Mouse (Mus musculus) lung, embryonic 15.5 days (tissue): ENCODE measurements around the gene Ybx2. TPM values are rescaled to one million over a fixed set of nuclear protein-coding genes. Genes with fewer than 3 reads are reported as not detected.

Source experiments
- ATAC-seq: fragments of 200-750 bp; cut with Nextera tagmentation; 2 replicates; pipeline ENCODE4 v1.8.0; 2017; ENCODE audit warnings: moderate number of reproducible peaks, borderline replicate concordance; ENCODE audit not compliant: low FRiP score, low TSS enrichment; ENCODE audit errors: extremely low read depth
- H3K27ac ChIP-seq: fragments of 300-500 bp; sonication (generic); 2 replicates; pipeline ENCODE4 v1.5.1; 2015; ENCODE audit warnings: moderate library complexity, mild to moderate bottlenecking, inconsistent platforms
- H3K27me3 ChIP-seq: fragments of 300-500 bp; sonication (generic); 2 replicates; pipeline ENCODE4 v1.6.1; 2015; ENCODE audit warnings: inconsistent platforms
- H3K36me3 ChIP-seq: fragments of 300-500 bp; sonication (generic); 2 replicates; pipeline ENCODE4 v1.6.1; 2015; ENCODE audit warnings: inconsistent platforms
- H3K4me1 ChIP-seq: fragments of 300-500 bp; sonication (generic); 2 replicates; pipeline ENCODE4 v1.6.1; 2015; ENCODE audit warnings: inconsistent platforms
- H3K4me2 ChIP-seq: fragments of 300-500 bp; sonication (generic); 2 replicates; pipeline ENCODE4 v1.6.1; 2015; ENCODE audit warnings: inconsistent platforms, mild to moderate bottlenecking, moderate library complexity
- H3K4me3 ChIP-seq: fragments of 300-500 bp; sonication (generic); 2 replicates; pipeline ENCODE4 v1.5.1; 2015; ENCODE audit warnings: mild to moderate bottlenecking, inconsistent platforms
- H3K9ac ChIP-seq: fragments of 300-500 bp; sonication (generic); 2 replicates; pipeline ENCODE4 v1.6.1; 2015; ENCODE audit warnings: inconsistent platforms
- H3K9me3 ChIP-seq: fragments of 300-500 bp; sonication (generic); 2 replicates; pipeline ENCODE4 v1.6.1; 2016; ENCODE audit warnings: inconsistent platforms
- WGBS: fragments of 180-500 bp; shearing (Covaris S2); methylation state at CpG from one replicate; pipeline ENCODE4 v1.1.7; 2015; 5-methylcytosine and 5-hydroxymethylcytosine counted together
- polyA plus RNA-seq: library from polyadenylated mRNA; unstranded; fragments of >200 nt; fragmentation: Nextera tagmentation; extraction: Ambion mirVana; gene quantifications from 2 replicates; pipeline ENCODE4 v1.2.1, GENCODE M21; 2015

Gene Ybx2
- polyA plus RNA-seq, 1 experiment from 2014 or later, result 3.0 TPM

DNA sequence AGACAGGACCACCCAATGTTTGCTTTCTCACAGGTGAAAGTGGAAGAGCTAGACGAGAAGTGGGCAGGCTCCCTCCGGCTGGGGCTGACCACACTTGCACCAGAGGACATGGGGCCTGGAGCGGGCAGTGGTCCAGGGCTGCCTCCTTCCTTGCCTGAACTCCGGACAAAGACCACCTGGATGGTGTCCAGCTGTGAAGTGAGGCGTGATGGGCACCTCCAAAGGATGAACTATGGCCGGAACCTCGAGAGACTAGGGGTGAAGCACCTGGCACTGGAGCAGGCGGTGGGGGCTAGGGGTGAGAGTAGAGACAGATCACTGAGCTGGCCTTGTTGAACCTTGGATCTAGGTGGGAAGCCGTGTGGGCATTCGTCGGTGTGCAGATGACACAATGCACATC lies 27.0 kb upstream of the Ybx2 start:
- Histone ChIP-seq H3K27ac (no peak overlapping the region), H3K4me2 (no peak overlapping the region), H3K9me3 (no peaks in the 10 kb centered on the region), H3K4me3 (no peak overlapping the region), H3K9ac (no peak overlapping the region), H3K27me3 (no peaks in the 10 kb centered on the region), H3K4me1 (peaks cover 11% of the 10 kb centered on the region), H3K36me3 (peaks cover 99% of the 10 kb centered on the region)
- 88% methylated on average over 11 of the region's 11 CpGs for WGBS
- no peak for ATAC-seq

DNA sequence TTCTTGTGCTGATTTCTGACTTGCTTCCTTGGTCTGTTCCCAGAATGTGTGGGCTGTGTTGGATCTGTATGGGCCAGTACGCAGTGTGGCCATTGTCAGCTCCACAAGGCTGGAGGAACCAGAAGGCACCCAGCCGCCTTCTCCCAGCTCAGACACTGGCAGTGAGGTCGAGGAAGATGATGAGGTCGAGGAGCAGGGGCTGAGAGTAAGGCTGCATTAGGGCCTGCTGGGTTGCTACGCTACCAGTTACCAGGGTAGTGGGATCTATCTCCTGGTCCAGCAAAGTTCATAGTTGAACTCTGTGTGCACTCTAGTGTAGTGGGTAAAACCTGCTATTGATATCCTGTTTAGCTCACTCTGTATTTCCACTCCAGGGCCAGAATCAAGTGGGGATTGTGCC lies 26.4 kb upstream of the Ybx2 start:
- H3K9me3 ChIP-seq, result no peaks in the 10 kb centered on the region
- ATAC-seq, result no peak
- 89% methylated on average over 5 of the region's 5 CpGs for WGBS
- no peak overlapping the region for H3K4me3 ChIP-seq
- H3K4me2 ChIP-seq, result no peak overlapping the region
- peaks cover 94% of the 10 kb centered on the region for H3K36me3 ChIP-seq
- H3K27ac ChIP-seq, result no peak overlapping the region
- no peaks in the 10 kb centered on the region for H3K27me3 ChIP-seq
- H3K4me1 ChIP-seq, result peaks cover 11% of the 10 kb centered on the region
- H3K9ac ChIP-seq, result no peak overlapping the region

DNA sequence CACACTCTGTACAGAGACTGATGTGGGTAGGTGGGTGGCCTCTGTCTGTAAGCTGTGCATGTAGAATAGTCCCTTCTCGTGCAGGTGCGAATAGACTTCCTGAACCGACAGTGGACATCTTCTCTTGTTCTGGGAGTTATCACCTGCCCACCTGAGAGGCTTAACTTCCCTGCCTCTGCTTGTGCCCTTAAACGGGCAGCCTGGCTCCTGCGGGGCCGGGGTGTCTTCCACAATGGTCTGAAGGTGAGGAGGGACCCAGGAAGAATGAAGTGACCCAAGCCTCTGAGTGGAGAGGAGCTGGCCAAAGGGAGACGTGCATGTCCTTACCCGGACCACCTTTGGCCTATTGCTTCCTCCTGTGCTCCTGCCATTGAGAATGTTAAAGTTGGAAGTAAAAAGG lies 25.4 kb upstream of the Ybx2 start:
- no peak overlapping the region for H3K27ac ChIP-seq
- no peaks in the 10 kb centered on the region for H3K27me3 ChIP-seq
- H3K4me1 ChIP-seq, result peaks cover 19% of the 10 kb centered on the region
- no peak overlapping the region for H3K9ac ChIP-seq
- no peaks in the 10 kb centered on the region for H3K9me3 ChIP-seq
- ATAC-seq, result no peak
- H3K4me2 ChIP-seq, result no peak overlapping the region
- 85% methylated on average over 8 of the region's 8 CpGs for WGBS
- no peak overlapping the region for H3K4me3 ChIP-seq
- peaks cover 89% of the 10 kb centered on the region for H3K36me3 ChIP-seq

DNA sequence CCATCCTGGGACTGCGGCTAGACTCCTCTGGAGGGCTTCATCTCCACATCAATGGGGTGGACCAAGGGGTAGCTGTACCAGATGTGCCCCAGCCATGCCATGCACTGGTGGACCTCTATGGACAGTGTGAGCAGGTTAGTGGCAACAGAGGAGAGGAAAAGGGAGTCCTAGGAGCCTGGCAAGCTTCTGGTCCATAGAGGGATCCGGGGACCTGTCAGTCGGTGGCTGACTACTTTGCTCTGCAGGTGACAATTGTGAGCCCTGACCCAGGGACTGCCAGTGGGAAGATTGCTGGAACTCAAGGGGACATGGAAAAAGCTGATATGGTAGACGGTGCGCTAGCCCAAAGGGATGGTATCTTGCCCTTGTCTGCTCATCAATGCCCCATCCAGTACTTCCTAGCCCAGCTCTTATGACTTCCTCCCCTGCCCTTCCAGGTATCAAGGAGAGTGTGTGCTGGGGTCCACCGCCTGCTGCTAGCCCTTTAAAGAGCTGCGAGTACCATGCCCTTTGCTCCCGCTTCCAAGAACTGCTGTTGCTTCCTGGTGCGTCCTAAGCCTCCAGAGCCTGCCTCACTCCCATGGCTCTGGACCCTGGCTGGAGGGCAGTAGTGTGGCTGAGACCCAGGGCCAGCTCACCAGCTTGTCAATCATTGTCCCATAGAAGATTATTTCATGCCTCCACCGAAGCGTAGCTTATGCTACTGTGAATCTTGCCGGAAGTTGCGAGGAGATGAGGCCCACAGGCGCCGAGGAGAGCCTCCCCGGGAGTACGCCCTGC lies 24.6 kb upstream of the Ybx2 start:
- WGBS, result 91% methylated on average over 17 of the region's 17 CpGs

DNA sequence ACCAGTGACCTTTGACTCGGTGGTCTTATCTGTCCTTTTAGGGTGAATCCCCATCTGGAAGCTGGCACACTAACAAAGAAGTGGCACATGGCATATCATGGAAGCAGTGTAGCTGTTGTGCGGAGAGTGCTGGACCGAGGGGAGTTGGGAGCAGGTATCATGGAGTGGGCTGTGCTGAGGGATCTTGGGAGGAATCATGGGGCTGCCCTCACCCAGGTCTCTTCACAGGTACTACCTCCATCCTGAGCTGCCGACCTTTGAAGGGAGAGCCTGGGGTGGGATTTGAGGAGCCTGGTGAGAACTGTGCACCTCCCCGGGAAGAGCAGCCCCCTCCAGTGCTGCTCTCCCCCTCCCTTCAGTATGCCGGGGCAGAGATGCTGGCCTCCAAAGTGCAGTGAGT lies 23.9 kb upstream of the Ybx2 start:
- Histone ChIP-seq H3K27me3 (no peaks in the 10 kb centered on the region), H3K9ac (no peak overlapping the region), H3K4me1 (peaks cover 32% of the 10 kb centered on the region), H3K36me3 (peaks cover 89% of the 10 kb centered on the region), H3K9me3 (no peaks in the 10 kb centered on the region), H3K4me3 (no peak overlapping the region), H3K4me2 (no peak overlapping the region), H3K27ac (no peak overlapping the region)
- 77% methylated on average over 6 of the region's 6 CpGs for WGBS
- no peak for ATAC-seq

More for the DNA sequence above, 24.6 kb upstream of the Ybx2 start:
- no peak overlapping the region for H3K4me2 ChIP-seq
- H3K9ac ChIP-seq, result no peak overlapping the region
- no peak for ATAC-seq
- no peak overlapping the region for H3K27ac ChIP-seq
- peaks cover 27% of the 10 kb centered on the region for H3K4me1 ChIP-seq
- H3K4me3 ChIP-seq, result no peak overlapping the region
- no peaks in the 10 kb centered on the region for H3K27me3 ChIP-seq
- no peaks in the 10 kb centered on the region for H3K9me3 ChIP-seq
- H3K36me3 ChIP-seq, result peaks cover 89% of the 10 kb centered on the region

DNA sequence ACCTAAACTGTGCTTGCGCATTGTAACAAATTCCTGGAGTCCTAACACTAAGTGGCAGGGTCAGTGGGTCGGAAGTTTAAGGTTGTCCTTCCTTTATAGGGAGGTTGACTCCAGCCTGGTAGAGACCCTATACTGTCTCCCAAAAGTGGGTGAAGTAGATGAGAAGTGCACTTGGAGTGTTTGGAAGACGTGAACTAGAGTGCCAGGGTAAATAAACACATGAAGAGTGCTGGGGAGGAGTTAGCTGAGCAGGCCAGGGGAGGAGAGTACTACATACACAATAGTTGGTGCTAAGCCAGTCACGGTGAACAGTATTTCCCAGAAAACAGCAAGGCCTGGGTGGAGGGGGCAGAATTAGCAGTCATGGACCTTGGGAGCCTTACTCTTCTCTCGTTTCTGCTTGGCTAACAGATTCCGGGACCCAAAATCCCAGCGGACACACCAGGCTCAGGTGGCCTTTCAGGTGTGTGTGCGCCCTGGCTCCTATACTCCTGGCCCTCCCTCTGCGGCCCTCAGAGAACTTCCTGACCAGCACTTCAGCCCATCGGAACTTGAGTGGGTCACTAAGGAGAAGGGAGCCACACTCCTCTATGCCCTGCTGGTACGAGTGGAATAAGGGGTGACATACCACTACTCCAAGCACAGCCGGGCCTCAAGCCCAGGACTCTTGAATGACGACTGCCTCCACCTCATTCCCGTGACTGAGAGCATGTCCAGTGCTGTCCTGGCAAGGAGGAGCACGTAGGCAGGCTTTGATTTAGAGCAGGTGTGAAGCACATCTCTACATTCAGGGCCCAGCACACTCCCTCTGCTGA lies 22.7 kb upstream of the Ybx2 start:
- Histone ChIP-seq H3K36me3 (peaks cover 89% of the 10 kb centered on the region), H3K4me1 (peaks cover 32% of the 10 kb centered on the region), H3K27ac (no peak overlapping the region), H3K9me3 (no peaks in the 10 kb centered on the region), H3K4me3 (peak overlapping the region; percentile 92), H3K27me3 (no peaks in the 10 kb centered on the region), H3K4me2 (peak overlapping the region; percentile 87), H3K9ac (peak overlapping the region; percentile 94; the same call in 1 of the 2 replicates)
- 65% methylated on average over 15 of the region's 15 CpGs for WGBS
- no peak for ATAC-seq

DNA sequence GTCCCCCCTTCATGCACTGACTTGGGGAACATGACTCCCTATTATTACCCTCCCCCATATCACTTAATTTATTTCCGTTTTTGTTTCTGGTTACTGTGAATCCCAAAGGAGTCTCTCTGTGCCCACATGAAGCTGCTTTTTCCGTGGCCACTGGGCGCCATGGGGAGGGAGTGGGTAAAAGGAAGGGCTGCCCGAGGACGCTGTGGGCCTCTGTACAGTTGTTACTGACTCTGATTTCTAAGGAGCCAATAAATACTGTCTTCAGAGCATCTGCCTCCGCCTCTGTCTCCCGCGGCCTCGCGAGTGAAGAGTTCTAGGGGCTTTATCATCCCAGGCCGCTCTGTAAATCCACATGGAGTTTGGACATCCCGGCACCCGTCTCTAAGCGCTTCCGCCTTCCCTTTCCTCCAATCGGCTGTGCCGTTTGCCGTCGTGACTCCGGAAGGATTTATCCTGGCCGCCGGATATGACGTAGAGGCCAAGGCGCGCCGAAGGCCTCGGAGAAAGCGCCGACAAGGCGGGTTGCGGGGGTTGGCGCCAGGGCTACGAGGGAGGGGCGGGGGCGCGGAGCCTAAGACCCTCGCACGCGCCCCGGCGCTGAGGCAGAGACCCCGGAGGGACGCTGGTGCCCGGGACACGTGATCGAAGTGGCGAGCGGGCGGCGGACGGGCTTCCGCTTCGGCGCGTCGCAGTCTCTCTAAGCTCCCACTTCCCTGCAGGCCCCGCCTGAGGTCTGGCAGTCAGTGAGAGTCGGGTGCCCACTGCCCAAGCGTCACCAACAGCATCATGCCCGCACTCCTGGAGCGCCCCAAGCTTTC lies 21.8 kb upstream of the Ybx2 start, which contains the start of gene Gps2:
Gene Gps2 (plus strand): TSS at position 335 of the 818 bp plus-strand sequence.
- no peaks in the 10 kb centered on the region for H3K27me3 ChIP-seq
- H3K4me3 ChIP-seq, result peak within 1 kb of the TSS; percentile 92
- ATAC-seq, result peak; percentile 81
- 1% methylated on average over 61 of the region's 61 CpGs for WGBS
- peak within 1 kb of the TSS; percentile 94 for H3K9ac ChIP-seq
- peak within 1 kb of the TSS; percentile 87 for H3K4me2 ChIP-seq
- H3K27ac ChIP-seq, result peak within 1 kb of the TSS; percentile 91
- H3K9me3 ChIP-seq, result no peaks in the 10 kb centered on the region
- H3K4me1 ChIP-seq, result peaks cover 35% of the 10 kb centered on the region
- peaks cover 89% of the 10 kb centered on the region for H3K36me3 ChIP-seq

DNA sequence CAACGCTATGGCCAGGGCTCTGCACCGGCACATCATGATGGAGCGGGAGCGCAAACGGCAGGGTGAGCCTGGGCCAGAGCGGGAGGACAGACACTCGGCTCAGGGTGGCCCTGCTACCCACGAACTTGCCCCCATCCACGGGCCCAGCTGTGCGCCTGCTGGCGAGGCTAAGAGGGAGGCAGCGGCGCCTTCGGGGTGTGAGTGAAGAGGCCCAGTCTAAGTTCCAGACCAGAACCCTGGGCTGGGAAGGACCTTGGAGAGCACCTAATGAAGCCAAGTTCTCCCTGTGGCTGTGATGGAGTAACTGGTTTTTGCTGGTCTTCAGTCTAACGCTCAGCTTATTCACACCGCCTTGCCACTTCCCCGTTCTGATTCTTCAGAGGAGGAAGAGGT lies 21.2 kb upstream of the Ybx2 start:
- peak overlapping the region; percentile 94 for H3K9ac ChIP-seq
- ATAC-seq, result peak; percentile 20; the same call in 1 of the 2 replicates
- WGBS, result 1% methylated on average over 17 of the region's 17 CpGs
- H3K27me3 ChIP-seq, result no peaks in the 10 kb centered on the region
- H3K4me2 ChIP-seq, result peak overlapping the region; percentile 87
- H3K9me3 ChIP-seq, result no peaks in the 10 kb centered on the region
- H3K27ac ChIP-seq, result peak overlapping the region; percentile 91
- H3K36me3 ChIP-seq, result peaks cover 88% of the 10 kb centered on the region
- peak overlapping the region; percentile 92 for H3K4me3 ChIP-seq
- H3K4me1 ChIP-seq, result peaks cover 41% of the 10 kb centered on the region

DNA sequence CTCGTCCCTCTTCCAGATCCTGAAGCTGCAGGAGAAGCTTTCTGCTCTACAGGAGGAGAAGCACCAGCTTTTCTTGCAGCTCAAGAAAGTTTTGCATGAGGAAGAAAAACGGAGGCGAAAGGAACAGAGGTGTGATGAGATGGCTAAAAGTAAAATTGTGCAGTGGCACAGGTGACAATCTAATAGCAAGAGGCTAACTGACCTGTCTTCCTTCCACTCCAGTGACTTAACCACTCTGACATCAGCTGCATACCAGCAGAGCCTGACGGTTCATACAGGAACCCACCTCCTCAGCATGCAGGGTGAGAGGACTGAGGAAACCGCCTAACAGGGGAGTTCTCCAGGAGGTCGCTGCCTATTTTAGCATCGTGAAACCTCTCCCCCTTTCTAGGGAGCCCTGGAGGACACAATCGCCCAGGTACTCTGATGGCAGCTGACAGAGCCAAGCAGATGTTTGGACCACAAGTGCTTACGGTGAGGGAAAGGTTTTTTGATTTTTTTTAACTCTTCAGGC lies 20.6 kb upstream of the Ybx2 start:
- no peak overlapping the region for H3K27ac ChIP-seq
- no peak for ATAC-seq

DNA sequence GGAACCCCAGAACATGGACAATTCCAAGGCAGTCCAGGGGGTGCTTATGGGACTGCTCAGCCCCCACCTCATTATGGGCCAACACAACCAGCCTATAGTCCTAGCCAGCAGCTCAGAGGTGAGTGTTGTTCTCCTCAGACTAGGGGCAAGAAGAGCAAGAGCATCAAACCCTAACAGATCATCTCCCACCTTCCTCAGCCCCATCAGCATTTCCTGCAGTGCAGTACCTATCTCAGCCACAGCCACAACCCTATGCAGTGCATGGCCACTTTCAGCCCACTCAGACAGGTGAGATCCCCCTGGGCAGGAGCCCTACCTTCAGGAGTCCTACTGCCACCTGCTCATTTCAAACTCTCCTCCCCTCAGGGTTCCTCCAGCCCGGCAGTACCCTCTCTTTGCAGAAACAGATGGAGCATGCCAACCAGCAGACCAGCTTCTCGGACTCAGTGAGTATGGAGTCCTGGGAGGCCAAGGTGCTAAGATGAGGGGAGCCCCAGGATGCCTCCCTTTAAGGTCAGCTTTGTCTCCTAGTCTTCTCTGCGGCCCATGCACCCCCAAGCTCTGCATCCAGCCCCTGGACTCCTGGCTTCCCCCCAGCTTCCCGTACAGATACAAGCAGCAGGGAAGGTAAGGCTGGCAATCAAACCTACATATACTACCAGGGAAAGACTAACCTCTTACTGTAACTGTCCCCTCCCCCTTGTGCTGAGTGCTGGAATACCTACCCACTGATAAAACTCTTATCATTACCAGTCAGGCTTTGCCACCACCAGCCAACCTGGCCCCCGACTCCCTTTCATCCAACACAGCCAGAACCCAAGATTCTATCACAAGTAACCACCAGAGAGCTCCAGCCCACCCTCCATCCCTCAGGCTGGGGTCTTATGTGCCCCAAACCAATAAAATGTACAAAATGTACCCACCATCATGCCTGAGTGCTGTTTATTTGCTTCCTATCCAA lies 19.6 kb upstream of the Ybx2 start:
- ATAC-seq, result no peak
- Histone ChIP-seq H3K9me3 (no peaks in the 10 kb centered on the region), H3K4me1 (peaks cover 45% of the 10 kb centered on the region), H3K4me2 (peak overlapping the region; percentile 87), H3K4me3 (peak overlapping the region; percentile 92; the same call in 1 of the 2 replicates), H3K27ac (no peak overlapping the region), H3K27me3 (no peaks in the 10 kb centered on the region), H3K36me3 (peaks cover 72% of the 10 kb centered on the region), H3K9ac (no peak overlapping the region)
- WGBS, result 57% methylated on average over 5 of the region's 5 CpGs

More for the DNA sequence above, 20.6 kb upstream of the Ybx2 start:
- peaks cover 45% of the 10 kb centered on the region for H3K4me1 ChIP-seq
- peak overlapping the region; percentile 94; the same call in 1 of the 2 replicates for H3K9ac ChIP-seq
- H3K4me2 ChIP-seq, result peak overlapping the region; percentile 87
- no peaks in the 10 kb centered on the region for H3K27me3 ChIP-seq
- peak overlapping the region; percentile 92 for H3K4me3 ChIP-seq
- 25% methylated on average over 9 of the region's 9 CpGs for WGBS
- H3K9me3 ChIP-seq, result no peaks in the 10 kb centered on the region
- H3K36me3 ChIP-seq, result peaks cover 81% of the 10 kb centered on the region
